Mouse (Mus musculus): ENCODE results near the gene Slc16a7.

The Slc16a7 gene

GRCm38 (mm10) chr10:125388876-125389786, at the start of gene Slc16a7:
Gene Slc16a7, minus strand, starts transcription at chr10:125389465.
- peak; percentile 79 to 80 for DNase-seq

DNA sequence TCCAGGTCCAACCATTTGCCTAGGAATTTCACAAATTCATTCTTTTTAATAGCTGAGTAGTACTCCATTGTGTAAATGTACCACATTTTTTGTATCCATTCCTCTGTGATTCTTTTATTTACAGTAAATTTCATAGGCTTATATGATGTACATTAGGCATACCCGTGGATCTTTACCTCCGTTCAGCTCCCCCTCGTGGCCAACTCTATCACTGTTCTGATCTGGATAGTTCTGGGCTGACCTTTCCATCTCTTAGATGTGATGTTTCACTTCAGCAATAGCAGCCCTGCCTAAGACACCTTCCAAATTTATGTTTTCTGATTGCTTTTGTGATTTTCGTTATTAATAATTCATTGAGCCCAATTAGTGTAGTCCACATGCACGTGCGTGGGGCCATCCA, 29.5 kb upstream of the Slc16a7 start:
- DNase-seq = peak; percentile 47 to 55

DNA sequence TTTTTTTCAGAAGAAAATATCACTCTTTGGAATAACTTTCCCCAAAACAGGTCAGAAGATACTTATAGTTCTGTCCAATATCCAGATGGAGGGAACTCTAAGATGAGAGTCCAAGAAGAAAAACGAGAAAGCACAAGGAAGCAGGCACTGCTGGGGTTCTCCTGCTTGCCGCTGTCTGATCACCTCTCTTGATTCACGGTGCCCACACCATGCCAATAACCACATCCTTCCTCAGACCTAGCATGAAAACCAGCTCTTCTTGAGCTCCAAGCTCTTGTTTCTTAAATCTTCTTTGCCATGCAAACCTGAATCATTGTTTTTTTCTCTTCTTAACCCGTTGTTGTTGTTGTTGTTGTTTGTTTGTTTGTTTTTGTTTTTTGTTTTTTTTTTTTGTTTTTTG, 10.5 kb upstream of the Slc16a7 start:
- DNase-seq = no peak

- DNase-seq = peak; percentile 21 to 35
These were observed 746 bp upstream of the Slc16a7 start for GRCm38 (mm10) chr10:125390011-125390410.

GRCm38 (mm10) chr10:125388481-125388875, 787 bp downstream of the Slc16a7 start:
- DNase-seq = peak; percentile 44 to 48

GRCm38 (mm10) chr10:125387782-125388415, 1.4 kb downstream of the Slc16a7 start:
- DNase-seq = peak; percentile 46 to 52

GRCm38 (mm10) chr10:125375526-125375925, 13.7 kb downstream of the Slc16a7 start:
- no peak for DNase-seq

DNA sequence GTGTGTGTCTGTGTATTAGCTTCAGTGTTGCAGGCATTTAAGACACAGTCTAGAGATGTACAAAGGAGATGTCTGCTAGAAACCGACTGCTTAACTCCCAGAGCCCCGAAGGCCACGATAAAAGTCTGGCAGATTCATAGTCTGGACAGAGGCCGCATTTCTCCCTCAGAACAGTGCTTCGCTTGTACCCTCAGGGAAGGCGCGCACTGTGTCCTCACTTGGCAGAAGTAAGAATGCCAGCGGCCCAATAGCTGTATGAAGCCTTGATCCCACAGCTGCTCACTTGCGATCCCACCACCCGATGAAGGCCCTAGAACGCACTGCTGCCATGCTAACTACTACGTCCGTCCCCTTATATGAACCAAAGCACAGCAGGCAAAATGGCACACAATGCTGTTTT, 16.6 kb downstream of the Slc16a7 start:
- no peak for DNase-seq

- no peak for DNase-seq
These were observed 17.8 kb downstream of the Slc16a7 start for GRCm38 (mm10) chr10:125371451-125371850.

GRCm38 (mm10) chr10:125370037-125370610, 19.1 kb downstream of the Slc16a7 start:
- DNase-seq = peak; percentile 68

DNA sequence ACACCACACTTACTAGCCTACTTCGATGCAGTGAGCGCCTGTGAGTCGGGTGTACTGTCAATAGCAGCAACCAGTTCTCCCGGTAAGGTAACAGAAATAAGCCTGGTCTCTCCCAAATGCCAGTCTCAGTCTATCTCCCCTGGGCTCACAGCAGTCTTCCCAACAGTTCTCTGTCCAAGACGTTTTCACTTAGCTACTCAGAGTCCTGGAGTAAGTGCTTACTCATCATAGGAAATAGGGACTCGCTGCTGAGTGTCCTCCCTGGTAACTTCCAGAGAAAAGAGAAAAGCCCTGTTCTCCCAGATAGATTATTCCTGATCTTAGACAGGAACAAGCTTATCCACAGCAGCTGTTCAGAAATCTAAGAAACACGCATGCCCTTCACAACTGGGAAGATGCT, 30.8 kb downstream of the Slc16a7 start:
- DNase-seq = no peak

DNA sequence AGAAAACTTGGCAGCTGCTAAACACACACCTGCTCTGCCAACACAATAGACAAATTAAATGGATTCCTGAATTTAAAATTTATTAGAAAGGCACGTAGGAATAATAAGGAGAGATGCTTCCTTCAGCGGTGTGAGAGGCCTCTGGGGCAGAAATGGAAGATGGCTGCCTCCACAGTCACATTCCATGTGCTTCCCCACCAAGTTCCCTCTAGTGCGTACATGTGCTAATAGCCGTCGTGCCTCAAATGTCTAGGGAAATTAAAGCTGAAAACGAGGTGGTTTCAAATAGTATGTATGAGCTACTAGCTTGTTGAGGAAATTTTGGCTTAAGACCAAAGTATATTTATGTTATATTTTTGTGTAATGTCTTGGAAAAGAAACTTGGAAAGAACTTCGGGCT, 36.5 kb downstream of the Slc16a7 start:
- DNase-seq = no peak

DNA sequence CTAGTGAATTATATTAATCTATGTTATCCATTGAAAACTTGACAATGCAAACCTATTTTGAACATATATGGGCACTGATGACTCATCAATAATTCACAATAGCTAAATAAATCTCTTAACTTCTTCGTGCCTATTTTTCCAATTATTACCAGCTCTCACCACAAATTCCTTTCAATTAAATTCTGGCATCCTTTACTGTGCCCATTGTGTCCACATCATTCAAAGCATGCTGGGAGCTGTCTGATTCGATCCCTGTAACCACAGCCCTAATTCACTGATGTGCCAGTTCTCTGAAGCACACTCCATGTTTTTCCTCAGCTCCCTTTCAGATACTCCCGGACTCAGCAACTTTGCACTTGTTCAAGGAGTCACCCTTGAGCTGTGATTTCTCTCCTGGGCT, 41.1 kb downstream of the Slc16a7 start:
- DNase-seq = no peak

GRCm38 (mm10) chr10:125347149-125347548, 42.1 kb downstream of the Slc16a7 start:
- DNase-seq = no peak

DNA sequence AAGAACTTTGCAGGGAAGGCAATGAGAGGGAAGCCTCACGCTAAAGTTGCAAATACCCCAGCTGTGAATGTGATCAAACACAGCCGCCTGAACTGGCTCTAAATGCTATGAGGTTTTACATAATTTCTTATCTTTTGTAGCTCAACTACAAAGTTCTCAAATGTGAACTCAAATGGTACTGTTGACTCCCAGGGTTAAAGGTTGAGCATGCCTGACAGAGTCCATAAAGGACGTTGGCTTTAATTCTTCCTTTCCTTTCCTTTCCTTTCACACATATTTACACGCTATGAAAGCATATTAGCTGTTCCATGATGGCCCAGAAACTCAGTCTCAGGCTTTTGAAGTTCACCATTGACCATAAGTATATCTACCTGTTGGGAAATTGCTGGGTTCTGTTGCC, 42.9 kb downstream of the Slc16a7 start:
- no peak for DNase-seq

DNA sequence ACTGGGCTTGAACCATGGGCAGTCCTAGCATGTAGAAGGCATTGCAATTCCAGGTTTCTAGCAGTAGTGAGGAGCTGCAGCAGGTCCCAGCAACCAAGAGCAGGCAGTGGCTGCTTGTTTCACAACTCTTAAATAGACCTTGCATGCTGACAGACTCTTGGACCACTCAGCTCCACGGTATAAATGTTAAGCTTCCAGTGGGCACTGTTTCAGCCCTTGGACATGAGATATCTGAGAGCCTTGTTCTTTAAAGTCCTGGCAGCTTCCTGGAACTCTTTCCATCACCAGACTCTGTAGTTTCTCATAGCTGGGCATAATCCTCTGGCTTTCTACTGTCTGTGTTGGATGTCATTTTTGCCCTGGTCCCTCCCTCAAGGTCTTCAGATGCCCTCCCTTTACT, 43.7 kb downstream of the Slc16a7 start:
- no peak for DNase-seq

DNA sequence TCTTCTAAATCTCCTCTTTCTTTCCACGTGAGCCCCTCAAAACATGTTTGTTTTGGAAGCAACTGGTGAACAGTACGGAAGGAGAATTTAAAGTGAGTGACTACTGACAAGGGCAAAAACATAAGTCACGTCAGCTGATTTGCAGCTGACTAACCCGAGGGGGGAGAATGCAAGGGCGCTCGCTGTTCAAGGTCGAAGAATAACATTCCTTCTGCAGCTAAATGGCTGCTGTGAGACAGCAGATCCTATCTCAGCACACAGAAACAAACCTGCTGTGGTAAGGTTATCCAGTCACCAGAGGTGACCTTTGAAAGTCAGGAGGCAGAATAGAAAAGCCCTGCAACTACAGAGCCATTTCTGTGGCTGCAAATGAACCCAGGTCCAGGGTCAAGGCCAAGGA, 47.1 kb downstream of the Slc16a7 start:
- DNase-seq = no peak

DNA sequence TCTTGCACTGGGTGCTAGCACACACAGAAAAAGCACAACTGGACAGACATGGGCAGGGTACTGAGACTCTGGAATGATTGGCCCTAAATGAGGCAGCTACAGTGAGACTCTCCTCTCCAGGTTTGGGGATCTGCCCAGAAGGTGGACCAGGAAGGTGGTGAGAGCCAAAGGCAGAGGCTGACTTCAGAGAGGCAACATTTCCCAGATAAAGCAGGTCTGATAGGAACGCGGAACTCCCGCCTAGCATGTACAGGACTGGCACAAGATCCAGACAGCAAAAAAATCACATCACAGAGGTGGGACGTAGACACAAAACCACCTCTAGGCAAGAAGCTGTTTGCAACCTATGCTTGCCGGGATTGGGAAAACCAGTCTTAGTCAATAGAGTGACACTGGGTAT, 55.5 kb downstream of the Slc16a7 start:
- DNase-seq = no peak

- no peak for DNase-seq
These were observed 57.9 kb downstream of the Slc16a7 start for GRCm38 (mm10) chr10:125331334-125331733.

DNA sequence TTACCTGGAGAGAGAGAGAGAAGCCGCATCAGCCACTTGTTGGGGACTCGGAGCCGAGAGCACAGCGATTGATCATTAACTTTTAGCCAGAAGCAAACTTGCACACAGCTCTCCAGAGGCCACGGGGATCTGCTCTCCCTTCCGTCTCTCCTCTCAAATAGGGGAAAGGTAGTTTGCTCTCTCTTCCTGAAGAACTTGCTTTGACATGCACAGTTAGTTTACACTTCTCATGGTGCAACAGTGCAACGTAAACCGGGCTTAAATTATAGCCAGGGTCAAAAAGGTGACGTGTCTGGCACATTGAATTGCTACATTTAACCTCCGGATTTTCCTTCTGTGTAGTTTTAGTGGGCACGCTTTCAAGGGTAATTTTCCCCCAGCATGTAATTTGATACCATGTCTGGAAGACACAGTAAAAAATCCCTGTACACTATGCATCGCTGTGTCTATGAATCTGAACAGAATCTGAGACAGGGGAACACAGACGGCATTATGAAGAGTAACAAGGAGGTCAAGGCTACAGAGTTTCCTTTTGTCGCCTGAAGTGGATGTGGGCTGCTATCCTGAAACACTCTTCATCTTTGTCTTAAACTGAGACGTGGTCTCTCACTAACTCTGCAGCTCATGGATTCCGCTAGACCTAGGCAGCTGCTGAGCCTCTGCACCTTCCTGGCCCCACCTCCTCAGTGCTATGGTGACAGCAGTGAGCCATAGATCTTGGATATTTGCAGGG, 60.8 kb downstream of the Slc16a7 start:
- DNase-seq = no peak

DNA sequence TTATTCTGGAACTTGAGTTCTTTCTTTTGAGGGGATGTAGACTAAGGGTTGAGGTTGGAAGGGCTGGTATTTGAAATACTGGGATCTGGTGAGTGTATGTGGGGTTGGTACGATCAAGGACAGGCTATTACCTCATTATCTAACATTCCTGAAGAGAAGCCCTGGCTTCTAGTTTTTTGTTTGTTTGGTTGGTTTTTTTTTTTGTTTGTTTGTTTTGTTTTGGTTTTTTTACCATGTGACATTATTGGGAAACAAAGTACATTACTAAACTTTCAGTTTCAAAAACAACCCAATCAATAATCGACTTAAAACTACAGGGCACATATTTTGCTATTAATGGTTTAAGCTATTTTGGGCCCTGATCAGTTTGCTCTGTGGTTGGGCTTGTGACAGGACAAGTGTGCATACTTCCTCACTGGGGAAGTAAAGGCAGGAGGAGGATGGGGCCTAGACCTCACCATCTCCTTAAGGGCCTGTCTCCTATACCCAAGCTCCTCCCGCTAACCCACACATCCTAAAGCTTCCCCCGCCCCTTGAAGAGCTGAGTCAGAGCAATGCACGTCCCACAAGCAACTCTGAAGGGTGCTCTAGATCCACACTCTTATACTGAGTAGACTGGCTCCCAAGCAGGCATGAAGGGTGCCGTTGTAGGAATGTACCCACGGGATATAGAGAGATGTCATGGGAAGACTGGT, 64.2 kb downstream of the Slc16a7 start:
- DNase-seq = no peak

- DNase-seq = no peak
These were observed 65.0 kb downstream of the Slc16a7 start for GRCm38 (mm10) chr10:125324149-125324834.
